Mouse (Mus musculus): Measurements from ENCODE around the gene Stard10.

Gene Stard10

GRCm38 (mm10) chr7:101317014-101317413 is at the start of gene Stard10:
Gene Stard10, plus strand, starts transcription at chr7:101317086.
- DNase-seq (ENCODE audit: low spot score): no peak

GRCm38 (mm10) chr7:101267457-101268259 is 49.2 kb upstream of the Stard10 start:
- DNase-seq (ENCODE audit: low spot score): no peak

- DNase-seq (ENCODE audit: low spot score): no peak
Measured at GRCm38 (mm10) chr7:101271602-101272001, 45.3 kb upstream of the Stard10 start.

- no peak for DNase-seq (ENCODE audit: low spot score)
Measured at GRCm38 (mm10) chr7:101272466-101273160, 44.3 kb upstream of the Stard10 start.

- no peak for DNase-seq (ENCODE audit: low spot score)
Measured at GRCm38 (mm10) chr7:101282721-101283120, 34.2 kb upstream of the Stard10 start.

- DNase-seq (ENCODE audit: low spot score): no peak
Measured at GRCm38 (mm10) chr7:101284504-101284903, 32.4 kb upstream of the Stard10 start.

GRCm38 (mm10) chr7:101286891-101287290 is 30.0 kb upstream of the Stard10 start:
- no peak for DNase-seq (ENCODE audit: low spot score)

- DNase-seq (ENCODE audit: low spot score): no peak
Measured at GRCm38 (mm10) chr7:101287820-101288219, 29.1 kb upstream of the Stard10 start.

- DNase-seq (ENCODE audit: low spot score): peak; percentile 80
Measured at GRCm38 (mm10) chr7:101288436-101288835, 28.4 kb upstream of the Stard10 start.

GRCm38 (mm10) chr7:101290401-101290800 is 26.5 kb upstream of the Stard10 start:
- no peak for DNase-seq (ENCODE audit: low spot score)

- DNase-seq (ENCODE audit: low spot score): no peak
Measured at GRCm38 (mm10) chr7:101291211-101291610, 25.7 kb upstream of the Stard10 start.

GRCm38 (mm10) chr7:101291641-101292040 is 25.2 kb upstream of the Stard10 start:
- DNase-seq (ENCODE audit: low spot score): no peak

GRCm38 (mm10) chr7:101292086-101292485 is 24.8 kb upstream of the Stard10 start:
- no peak for DNase-seq (ENCODE audit: low spot score)

GRCm38 (mm10) chr7:101292696-101293095 is 24.2 kb upstream of the Stard10 start:
- no peak for DNase-seq (ENCODE audit: low spot score)

GRCm38 (mm10) chr7:101293138-101293537 is 23.7 kb upstream of the Stard10 start:
- no peak for DNase-seq (ENCODE audit: low spot score)

GRCm38 (mm10) chr7:101293611-101294010 is 23.3 kb upstream of the Stard10 start:
- DNase-seq (ENCODE audit: low spot score): no peak

GRCm38 (mm10) chr7:101295438-101295837 is 21.4 kb upstream of the Stard10 start:
- no peak for DNase-seq (ENCODE audit: low spot score)

GRCm38 (mm10) chr7:101296252-101297022 is 20.4 kb upstream of the Stard10 start:
- peak; percentile 88 for DNase-seq (ENCODE audit: low spot score)

GRCm38 (mm10) chr7:101297023-101297405 is 19.9 kb upstream of the Stard10 start:
- no peak for DNase-seq (ENCODE audit: low spot score)

GRCm38 (mm10) chr7:101298375-101298774 is 18.5 kb upstream of the Stard10 start:
- no peak for DNase-seq (ENCODE audit: low spot score)

GRCm38 (mm10) chr7:101301361-101301880 is 15.5 kb upstream of the Stard10 start:
- no peak for DNase-seq (ENCODE audit: low spot score)

GRCm38 (mm10) chr7:101301881-101302456 is 14.9 kb upstream of the Stard10 start, which contains the start of gene Atg16l2:
Gene Atg16l2, minus strand, starts transcription at chr7:101302251.
- DNase-seq (ENCODE audit: low spot score): peak; percentile 96

Measured in retina, embryonic 14.5 days (tissue).